Mouse (Mus musculus): ENCODE measurements at regions not wholly inside any gene's neighbourhood (a gene's known extent, or its start where the extent isn't known, plus 50 kb on each side); places are given as distances from the start of the nearest gene placed in this dataset.

- H3K4me1 ChIP-seq (ENCODE audit: control insufficient read depth, insufficient read depth, low read length): peaks cover 17% of the 10 kb centered on the region
- H3K4me3 ChIP-seq (ENCODE audit: insufficient read depth, low read length): peak overlapping the region; percentile 29; the same call in 1 of the 2 replicates
- TF ChIP-seq CTCF (IDR thresholded peaks at IDR 0.05; ENCODE audit: low read depth, low read length) (no peak), POLR2A (IDR thresholded peaks at IDR 0.05; ENCODE audit: borderline replicate concordance, low read depth, low read length) (no peak)
- peak overlapping the region; percentile 56 for H3K27ac ChIP-seq (ENCODE audit: insufficient read depth, low read depth, low read length)
Measured at GRCm38 (mm10) chr17:87530818-87531410, 84.2 kb upstream of the Calm2 start.

DNA sequence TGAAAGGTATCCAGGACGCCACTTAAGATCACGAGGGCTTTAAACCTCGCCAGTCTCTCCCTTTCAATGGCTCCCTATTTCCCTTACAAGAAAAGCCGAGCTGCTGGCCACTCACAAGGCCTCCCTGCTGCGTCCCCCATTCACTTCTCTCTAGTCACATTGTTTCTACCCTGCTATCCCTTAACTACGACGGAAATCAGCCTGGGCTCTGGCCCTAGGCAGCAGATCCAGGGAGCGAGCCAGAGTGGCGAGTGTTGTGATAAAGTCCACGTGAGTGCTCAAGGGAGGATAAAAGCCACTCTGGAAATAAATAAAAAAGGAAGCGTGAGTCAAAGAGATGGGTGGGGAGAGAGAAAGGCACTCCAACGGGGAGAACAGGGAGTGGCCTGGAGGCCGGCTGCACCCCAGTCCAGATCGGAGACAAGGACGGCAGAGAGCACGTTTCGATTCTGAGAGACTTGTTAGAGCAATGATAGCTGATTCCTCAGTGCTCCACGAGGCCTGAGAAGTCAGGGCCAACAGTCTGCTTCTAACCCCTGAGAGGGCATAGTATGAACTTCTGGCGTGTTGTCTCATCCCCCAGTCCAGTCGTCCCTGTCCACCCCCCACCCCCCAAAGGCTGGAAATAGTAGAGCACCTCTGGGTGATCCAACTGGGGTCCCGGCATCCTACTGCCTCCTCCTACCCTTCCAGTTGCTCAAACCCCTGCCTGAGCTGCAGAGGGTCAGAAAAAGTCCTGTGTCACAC is 84.8 kb upstream of the Calm2 start:
- H3K4me1 ChIP-seq (ENCODE audit: control insufficient read depth, insufficient read depth, low read length): peaks cover 17% of the 10 kb centered on the region
- H3K27ac ChIP-seq (ENCODE audit: insufficient read depth, low read depth, low read length): peak overlapping the region; percentile 56
- TF ChIP-seq POLR2A (IDR thresholded peaks at IDR 0.05; ENCODE audit: borderline replicate concordance, low read depth, low read length) (no peak), CTCF (IDR thresholded peaks at IDR 0.05; ENCODE audit: low read depth, low read length) (no peak)
- peak overlapping the region; percentile 21 for H3K4me3 ChIP-seq (ENCODE audit: insufficient read depth, low read length)

GRCm38 (mm10) chr17:87532158-87532545 is 85.4 kb upstream of the Calm2 start:
- Histone ChIP-seq H3K4me3 (ENCODE audit: insufficient read depth, low read length) (no peak overlapping the region), H3K27ac (ENCODE audit: insufficient read depth, low read depth, low read length) (peak overlapping the region; percentile 28)
- TF ChIP-seq CTCF (IDR thresholded peaks at IDR 0.05; ENCODE audit: low read depth, low read length) (no peak), POLR2A (IDR thresholded peaks at IDR 0.05; ENCODE audit: borderline replicate concordance, low read depth, low read length) (no peak)

DNA sequence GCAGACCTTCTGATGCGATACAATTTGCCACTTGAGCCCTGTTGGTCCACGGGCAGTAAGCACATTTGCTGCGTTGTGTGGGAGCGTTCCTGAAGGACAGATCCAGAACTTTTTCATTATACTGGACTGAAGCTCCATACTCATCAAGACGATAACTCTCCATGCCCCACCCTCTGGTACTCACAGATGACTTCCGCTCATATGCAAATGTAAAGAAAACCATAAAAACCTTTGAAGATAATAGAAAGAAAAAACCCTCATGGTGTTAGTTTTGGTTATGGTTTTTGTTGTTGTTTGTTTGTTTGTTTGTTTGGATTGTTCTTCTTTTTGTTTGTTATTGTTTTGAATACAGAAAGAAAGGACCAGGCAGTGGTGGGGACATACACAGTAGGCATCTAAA is 86.0 kb upstream of the Calm2 start:
- Histone ChIP-seq H3K27ac (ENCODE audit: insufficient read depth, low read depth, low read length) (no peak overlapping the region), H3K4me1 (ENCODE audit: control insufficient read depth, insufficient read depth, low read length) (peaks cover 17% of the 10 kb centered on the region), H3K4me3 (ENCODE audit: insufficient read depth, low read length) (no peak overlapping the region)
- no peak for TF ChIP-seq CTCF (IDR thresholded peaks at IDR 0.05; ENCODE audit: low read depth, low read length)
- TF ChIP-seq POLR2A (IDR thresholded peaks at IDR 0.05; ENCODE audit: borderline replicate concordance, low read depth, low read length): no peak

More at GRCm38 (mm10) chr17:87532158-87532545, 85.4 kb upstream of the Calm2 start:
- H3K4me1 ChIP-seq (ENCODE audit: control insufficient read depth, insufficient read depth, low read length): peaks cover 17% of the 10 kb centered on the region

DNA sequence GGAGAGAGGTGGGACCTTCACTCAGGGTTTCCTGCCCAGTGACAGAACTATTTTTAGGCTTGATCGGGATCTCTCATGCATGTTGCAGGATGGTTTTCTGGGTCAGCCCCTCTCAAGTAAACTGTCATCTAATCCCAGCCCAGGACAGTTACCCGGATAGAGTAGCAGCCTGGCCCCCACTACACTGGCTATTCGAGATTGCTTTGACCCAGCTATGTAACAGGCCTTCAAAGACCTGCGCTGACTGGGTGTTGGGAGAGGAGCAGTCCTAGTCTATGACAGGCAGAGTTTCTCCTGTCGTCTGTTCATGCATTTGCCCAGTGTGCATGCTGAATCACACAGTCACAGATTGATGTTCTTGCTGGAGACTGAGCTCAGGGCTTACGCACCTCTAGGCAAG is 86.2 kb upstream of the Epcam start:
- TF ChIP-seq POLR2A (IDR thresholded peaks at IDR 0.05; ENCODE audit: borderline replicate concordance, low read depth, low read length): no peak
- no peak for TF ChIP-seq CTCF (IDR thresholded peaks at IDR 0.05; ENCODE audit: low read depth, low read length)
- Histone ChIP-seq H3K27ac (ENCODE audit: insufficient read depth, low read depth, low read length) (no peak overlapping the region), H3K4me3 (ENCODE audit: insufficient read depth, low read length) (no peak overlapping the region), H3K4me1 (ENCODE audit: control insufficient read depth, insufficient read depth, low read length) (peaks cover 9% of the 10 kb centered on the region)

DNA sequence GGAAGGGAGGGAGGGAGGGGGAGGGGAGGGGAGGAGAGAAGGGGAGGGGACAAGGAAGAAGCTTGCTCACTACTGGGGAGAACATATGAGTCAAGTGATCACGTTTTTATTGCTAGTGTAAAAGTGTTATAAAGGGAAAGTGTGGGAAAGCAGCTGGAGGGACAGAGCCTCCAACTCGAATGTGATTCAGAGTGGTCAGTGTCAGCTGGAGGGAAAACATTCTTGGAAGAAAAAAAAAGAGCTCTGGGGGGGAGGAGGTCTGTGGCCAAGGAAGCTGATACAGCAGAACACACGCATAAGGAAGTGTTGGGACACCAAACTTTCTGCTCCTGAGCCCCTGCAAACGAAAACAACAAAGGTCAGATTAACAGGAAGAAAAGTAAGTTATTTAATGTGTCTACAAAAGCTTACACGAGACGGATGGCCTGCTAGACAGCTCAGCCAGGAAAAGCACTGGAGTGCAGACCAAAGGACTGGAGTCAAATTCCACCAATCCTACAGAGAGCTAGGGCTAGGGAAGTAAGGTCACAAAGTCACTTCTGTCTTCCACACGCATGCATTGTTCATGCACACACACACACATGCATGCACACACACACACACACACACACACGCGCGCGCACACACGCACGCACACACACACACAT is 85.1 kb upstream of the Epcam start:
- TF ChIP-seq POLR2A (IDR thresholded peaks at IDR 0.05; ENCODE audit: borderline replicate concordance, low read depth, low read length): no peak
- TF ChIP-seq CTCF (IDR thresholded peaks at IDR 0.05; ENCODE audit: low read depth, low read length): no peak
- peak overlapping the region; percentile 69 for H3K27ac ChIP-seq (ENCODE audit: insufficient read depth, low read depth, low read length)

GRCm38 (mm10) chr17:87554561-87554960 is 81.2 kb upstream of the Epcam start:
- no peak for TF ChIP-seq POLR2A (IDR thresholded peaks at IDR 0.05; ENCODE audit: borderline replicate concordance, low read depth, low read length)
- no peak for TF ChIP-seq CTCF (IDR thresholded peaks at IDR 0.05; ENCODE audit: low read depth, low read length)
- H3K4me3 ChIP-seq (ENCODE audit: insufficient read depth, low read length): no peak overlapping the region
- peaks cover 9% of the 10 kb centered on the region for H3K4me1 ChIP-seq (ENCODE audit: control insufficient read depth, insufficient read depth, low read length)
- H3K27ac ChIP-seq (ENCODE audit: insufficient read depth, low read depth, low read length): no peak overlapping the region

More for the DNA sequence above, 85.1 kb upstream of the Epcam start:
- Histone ChIP-seq H3K4me3 (ENCODE audit: insufficient read depth, low read length) (no peak overlapping the region), H3K4me1 (ENCODE audit: control insufficient read depth, insufficient read depth, low read length) (peaks cover 9% of the 10 kb centered on the region)

- H3K27ac ChIP-seq (ENCODE audit: insufficient read depth, low read depth, low read length): no peak overlapping the region
- H3K4me3 ChIP-seq (ENCODE audit: insufficient read depth, low read length): no peak overlapping the region
- TF ChIP-seq CTCF (IDR thresholded peaks at IDR 0.05; ENCODE audit: low read depth, low read length) (no peak), POLR2A (IDR thresholded peaks at IDR 0.05; ENCODE audit: borderline replicate concordance, low read depth, low read length) (no peak)
- H3K4me1 ChIP-seq (ENCODE audit: control insufficient read depth, insufficient read depth, low read length): no peaks in the 10 kb centered on the region
Measured at GRCm38 (mm10) chr17:87558419-87558818, 77.4 kb upstream of the Epcam start.

DNA sequence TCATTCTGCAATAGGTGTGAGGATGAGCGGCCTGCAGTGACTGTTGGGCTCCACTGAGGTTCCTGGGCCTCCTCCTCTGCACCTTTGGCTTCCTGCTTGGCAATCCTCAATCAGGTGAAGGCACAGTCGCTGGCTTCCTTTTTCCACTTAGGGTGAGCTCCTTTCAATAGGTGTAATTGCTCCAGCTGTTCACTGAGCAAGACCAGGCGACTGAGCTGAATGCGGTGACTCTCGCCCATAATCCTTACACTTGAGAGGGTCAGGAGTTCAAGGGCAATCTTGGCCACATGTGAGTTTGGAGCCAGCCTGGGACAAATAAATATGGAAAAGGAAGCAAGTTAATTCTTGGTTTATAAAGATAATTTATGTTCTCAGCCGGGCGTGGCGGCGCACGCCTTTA is 76.1 kb upstream of the Epcam start:
- no peak overlapping the region for H3K27ac ChIP-seq (ENCODE audit: insufficient read depth, low read depth, low read length)
- H3K4me1 ChIP-seq (ENCODE audit: control insufficient read depth, insufficient read depth, low read length): no peaks in the 10 kb centered on the region
- TF ChIP-seq POLR2A (IDR thresholded peaks at IDR 0.05; ENCODE audit: borderline replicate concordance, low read depth, low read length) (no peak), CTCF (IDR thresholded peaks at IDR 0.05; ENCODE audit: low read depth, low read length) (no peak)
- H3K4me3 ChIP-seq (ENCODE audit: insufficient read depth, low read length): no peak overlapping the region

- Histone ChIP-seq H3K4me3 (ENCODE audit: insufficient read depth, low read length) (no peak overlapping the region), H3K4me1 (ENCODE audit: control insufficient read depth, insufficient read depth, low read length) (no peaks in the 10 kb centered on the region), H3K27ac (ENCODE audit: insufficient read depth, low read depth, low read length) (no peak overlapping the region)
- TF ChIP-seq POLR2A (IDR thresholded peaks at IDR 0.05; ENCODE audit: borderline replicate concordance, low read depth, low read length) (no peak), CTCF (IDR thresholded peaks at IDR 0.05; ENCODE audit: low read depth, low read length) (no peak)
Measured at GRCm38 (mm10) chr17:87560923-87561322, 74.9 kb upstream of the Epcam start.
